Mouse (Mus musculus): ENCODE data around the gene Gm128. TPM values are rescaled to one million over a fixed set of nuclear protein-coding genes. Genes with fewer than 3 reads are reported as not detected.

Gene Gm128
- not detected for polyA plus RNA-seq (2014; fragmentation: Illumina TruSeq; extraction: RNeasy Lipid Tissue Mini Kit (QIAGEN cat#74804); ENCODE audit: low read depth, low replicate concordance)

GRCm38 (mm10) chr3:95241498-95241897 is at the start of gene Gm128:
Gene Gm128 (minus strand): TSS chr3:95241598.

DNA sequence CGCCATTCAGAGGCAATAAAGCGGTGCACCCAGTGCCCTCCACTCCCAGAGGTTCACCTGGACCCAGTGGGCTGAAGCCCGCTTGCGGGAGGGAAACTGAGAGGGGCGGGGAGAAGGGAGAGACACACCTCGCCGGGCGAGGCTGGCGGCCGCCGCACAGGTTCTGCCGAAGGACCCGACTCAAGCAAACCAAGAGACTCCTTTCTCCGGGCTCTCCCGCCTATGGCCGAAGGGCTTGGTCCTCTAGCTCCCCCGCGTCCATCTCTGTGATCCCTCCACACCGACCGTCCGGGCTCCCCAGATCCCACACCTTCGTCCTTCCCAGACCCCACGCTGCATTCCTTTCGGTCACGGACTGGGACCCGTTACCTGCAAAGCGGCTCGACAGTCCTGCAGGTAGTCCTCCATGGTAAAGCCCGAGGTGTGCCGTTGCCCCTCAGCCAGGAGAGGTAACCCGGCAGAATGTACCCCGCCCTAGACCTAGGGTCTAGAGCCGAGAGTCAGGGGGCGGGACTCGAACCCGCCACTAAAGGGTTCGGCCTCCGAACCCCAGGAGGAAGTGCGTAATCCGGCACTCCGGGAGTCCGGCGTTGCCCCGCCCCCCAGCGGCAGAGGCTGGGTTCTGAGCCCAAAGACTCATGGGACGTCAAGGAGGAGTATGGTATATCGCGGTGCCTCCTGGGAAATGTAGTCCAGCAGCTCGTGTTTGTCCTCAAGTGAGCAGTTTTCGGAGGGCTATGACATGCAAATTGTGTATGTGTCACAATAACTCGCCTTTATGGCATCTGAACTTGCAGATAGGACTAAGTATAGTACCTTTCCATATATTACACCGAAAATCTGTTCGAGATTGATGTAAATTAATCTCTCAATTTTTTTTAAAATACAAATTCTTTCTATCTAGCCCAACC is 40.1 kb upstream of the Gm128 start, which contains the start of the genes Mindy1 and Prune1:
Gene Mindy1, plus strand, starts transcription at position 130 of the 911 bp plus-strand sequence.
Gene Prune1, minus strand, starts transcription at position 861 of the 911 bp plus-strand sequence.

DNA sequence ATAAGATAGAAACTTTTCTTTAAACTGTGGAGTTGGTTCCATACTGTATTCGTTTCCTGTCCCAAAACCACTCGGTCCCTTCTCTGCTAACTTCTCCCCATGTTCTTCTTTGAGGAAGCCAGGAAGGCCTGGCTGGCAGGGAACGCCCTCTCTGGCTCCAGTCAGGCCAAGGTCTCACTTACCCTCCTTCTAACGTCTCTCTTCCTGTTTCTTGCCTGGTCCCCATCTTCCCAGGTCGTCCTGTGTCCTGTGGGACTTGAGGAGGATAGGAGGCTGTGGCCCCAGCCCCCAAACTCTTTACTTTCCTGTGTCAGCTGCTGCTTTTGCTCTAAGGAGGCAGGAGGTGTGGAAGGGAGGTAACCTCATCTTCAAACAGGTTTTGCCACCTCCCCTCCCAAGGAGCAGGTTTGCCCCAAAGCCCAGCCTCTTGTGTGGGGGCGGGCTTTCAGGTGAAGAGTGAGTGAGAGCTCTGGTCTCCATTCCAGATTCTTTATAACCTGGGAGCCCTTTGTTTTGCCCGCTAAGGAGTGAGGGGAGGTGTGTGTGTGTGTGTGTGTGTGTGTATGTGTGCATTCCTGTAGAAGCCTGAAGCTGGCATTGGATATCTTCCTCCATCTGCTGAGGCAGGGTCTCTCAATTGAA is 9.5 kb upstream of the Gm128 start, which contains the start of gene Bnipl:
Gene Bnipl, minus strand, starts transcription at position 411 of the 642 bp plus-strand sequence.

DNA sequence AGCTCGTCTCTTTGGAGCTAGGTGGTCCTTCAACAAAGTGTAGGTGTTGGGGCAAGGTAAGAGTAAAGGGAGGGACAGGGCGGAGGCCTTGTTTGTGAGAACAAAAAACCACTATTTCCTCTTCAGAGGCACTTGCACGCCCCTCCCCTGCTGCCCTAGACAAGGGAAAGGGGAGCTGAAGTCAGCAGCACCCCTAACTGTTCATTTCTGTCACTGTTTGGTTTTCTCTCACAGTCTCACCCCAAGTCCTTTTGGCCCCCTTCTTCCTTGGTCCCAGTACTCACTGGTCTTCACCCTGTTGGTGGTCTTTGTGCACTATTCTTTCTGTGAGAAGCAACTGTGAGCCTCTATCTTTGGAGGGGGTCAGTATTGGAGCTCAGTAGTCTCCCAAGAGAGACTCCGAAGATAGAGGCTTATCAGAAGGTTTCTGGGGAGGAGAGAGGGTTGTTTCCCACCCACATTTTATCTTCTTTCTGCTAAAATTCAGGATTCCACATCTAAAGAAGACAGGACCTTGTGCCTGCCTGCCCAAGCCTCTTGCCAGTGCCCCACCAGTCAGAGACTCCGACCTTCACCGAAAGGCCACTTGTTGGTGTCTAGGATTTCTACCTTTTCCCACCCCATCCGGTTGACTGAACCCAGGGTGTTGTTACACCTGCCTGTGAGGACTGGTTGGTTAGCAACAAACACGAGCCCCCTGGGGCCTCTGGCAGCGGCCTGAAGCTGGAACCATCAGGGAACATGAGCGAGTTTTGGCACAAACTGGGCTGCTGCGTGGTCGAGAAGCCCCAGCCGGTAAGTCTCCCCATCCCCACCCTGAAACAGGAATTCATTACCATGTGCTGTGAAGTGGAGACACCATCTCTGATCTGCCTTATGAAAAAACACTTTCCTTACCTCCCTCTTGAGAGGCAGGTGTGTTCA is 9.8 kb downstream of the Gm128 start, which contains the start of gene Mllt11:
Gene Mllt11, minus strand, starts transcription at position 874 of the 924 bp plus-strand sequence.

DNA sequence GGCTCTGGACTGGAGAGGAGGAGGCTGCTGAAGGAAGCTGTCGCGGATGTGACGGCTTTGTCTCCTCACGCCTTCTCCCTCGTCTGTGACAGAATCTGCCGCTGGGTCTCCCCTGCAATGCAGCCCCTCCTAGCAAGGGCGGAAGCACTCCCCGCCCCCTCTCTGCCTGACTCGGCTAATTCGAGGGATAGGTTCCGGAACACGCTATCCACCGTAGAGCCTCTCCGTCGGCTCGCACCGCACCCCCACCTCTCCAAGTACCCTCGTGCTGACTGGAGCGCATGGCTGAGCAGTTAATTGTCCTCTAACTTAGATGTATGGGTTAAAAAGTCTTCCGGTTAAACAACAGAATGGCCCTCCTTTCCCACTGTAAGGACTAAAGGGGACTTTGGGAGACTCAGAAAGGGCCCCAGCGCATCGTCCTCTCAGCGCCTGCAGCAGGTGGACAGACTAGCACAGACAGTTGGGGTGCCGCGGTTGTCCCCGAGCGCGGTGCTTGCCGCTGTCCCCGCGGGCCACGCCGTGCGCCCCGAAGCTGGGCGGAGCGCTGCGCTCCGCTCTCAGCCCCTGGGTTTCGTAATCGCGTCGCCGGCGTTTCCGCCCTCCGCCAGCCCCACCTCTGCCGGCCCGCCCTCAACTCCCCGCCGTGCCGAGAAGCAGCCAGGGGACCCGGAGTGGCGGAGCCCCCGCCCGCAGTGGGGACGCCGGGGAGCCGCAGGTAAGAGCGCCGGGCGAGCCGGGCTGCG is 13.1 kb downstream of the Gm128 start, which contains the start of gene Cdc42se1:
Gene Cdc42se1, plus strand, starts transcription at position 585 of the 746 bp plus-strand sequence.

GRCm38 (mm10) chr3:95217255-95218134 is 23.9 kb downstream of the Gm128 start, which contains the start of gene Gabpb2:
Gene Gabpb2 (minus strand): TSS chr3:95217916.

Other genes starting within 250 kb of the Gm128 start
- gene Zfp687, start 226.2 kb downstream of the Gm128 start, polyA plus RNA-seq (2014; fragmentation: Illumina TruSeq; extraction: RNeasy Lipid Tissue Mini Kit (QIAGEN cat#74804); ENCODE audit: low read depth, low replicate concordance), result 1.3 TPM
- 14.5 TPM for gene Psmd4, start 199.0 kb downstream of the Gm128 start, polyA plus RNA-seq (2014; fragmentation: Illumina TruSeq; extraction: RNeasy Lipid Tissue Mini Kit (QIAGEN cat#74804); ENCODE audit: low read depth, low replicate concordance)
- 5.5 TPM for gene Pip5k1a, start 134.7 kb downstream of the Gm128 start, polyA plus RNA-seq (2014; fragmentation: Illumina TruSeq; extraction: RNeasy Lipid Tissue Mini Kit (QIAGEN cat#74804); ENCODE audit: low read depth, low replicate concordance)
- 4.8 TPM for gene Vps72, start 130.6 kb downstream of the Gm128 start, polyA plus RNA-seq (2014; fragmentation: Illumina TruSeq; extraction: RNeasy Lipid Tissue Mini Kit (QIAGEN cat#74804); ENCODE audit: low read depth, low replicate concordance)
- gene Tmod4, start 117.1 kb downstream of the Gm128 start, polyA plus RNA-seq (2014; fragmentation: Illumina TruSeq; extraction: RNeasy Lipid Tissue Mini Kit (QIAGEN cat#74804); ENCODE audit: low read depth, low replicate concordance), result not detected
- gene Scnm1, start 107.6 kb downstream of the Gm128 start, polyA plus RNA-seq (2014; fragmentation: Illumina TruSeq; extraction: RNeasy Lipid Tissue Mini Kit (QIAGEN cat#74804); ENCODE audit: low read depth, low replicate concordance), result 11.2 TPM
- 2.8 TPM for gene Lysmd1, start 107.5 kb downstream of the Gm128 start, polyA plus RNA-seq (2014; fragmentation: Illumina TruSeq; extraction: RNeasy Lipid Tissue Mini Kit (QIAGEN cat#74804); ENCODE audit: low read depth, low replicate concordance)
- gene Tnfaip8l2, start 99.2 kb downstream of the Gm128 start, polyA plus RNA-seq (2014; fragmentation: Illumina TruSeq; extraction: RNeasy Lipid Tissue Mini Kit (QIAGEN cat#74804); ENCODE audit: low read depth, low replicate concordance), result not detected
- gene Sema6c, start 81.1 kb downstream of the Gm128 start, polyA plus RNA-seq (2014; fragmentation: Illumina TruSeq; extraction: RNeasy Lipid Tissue Mini Kit (QIAGEN cat#74804); ENCODE audit: low read depth, low replicate concordance), result 0.32 TPM
- gene Gabpb2, start 23.7 kb downstream of the Gm128 start, polyA plus RNA-seq (2014; fragmentation: Illumina TruSeq; extraction: RNeasy Lipid Tissue Mini Kit (QIAGEN cat#74804); ENCODE audit: low read depth, low replicate concordance), result 11.3 TPM
- 5.0 TPM for gene Cdc42se1, start 12.9 kb downstream of the Gm128 start, polyA plus RNA-seq (2014; fragmentation: Illumina TruSeq; extraction: RNeasy Lipid Tissue Mini Kit (QIAGEN cat#74804); ENCODE audit: low read depth, low replicate concordance)
- gene Mllt11, start 9.4 kb downstream of the Gm128 start, polyA plus RNA-seq (2014; fragmentation: Illumina TruSeq; extraction: RNeasy Lipid Tissue Mini Kit (QIAGEN cat#74804); ENCODE audit: low read depth, low replicate concordance), result 2.3 TPM
- gene Bnipl, start 9.6 kb upstream of the Gm128 start, polyA plus RNA-seq (2014; fragmentation: Illumina TruSeq; extraction: RNeasy Lipid Tissue Mini Kit (QIAGEN cat#74804); ENCODE audit: low read depth, low replicate concordance), result not detected
- gene Mindy1, start 39.7 kb upstream of the Gm128 start, polyA plus RNA-seq (2014; fragmentation: Illumina TruSeq; extraction: RNeasy Lipid Tissue Mini Kit (QIAGEN cat#74804); ENCODE audit: low read depth, low replicate concordance), result 110 TPM
- 5.4 TPM for gene Prune1, start 40.5 kb upstream of the Gm128 start, polyA plus RNA-seq (2014; fragmentation: Illumina TruSeq; extraction: RNeasy Lipid Tissue Mini Kit (QIAGEN cat#74804); ENCODE audit: low read depth, low replicate concordance)
- gene Anxa9, start 65.6 kb upstream of the Gm128 start, polyA plus RNA-seq (2014; fragmentation: Illumina TruSeq; extraction: RNeasy Lipid Tissue Mini Kit (QIAGEN cat#74804); ENCODE audit: low read depth, low replicate concordance), result 0.26 TPM
- gene Cers2, start 73.2 kb upstream of the Gm128 start, polyA plus RNA-seq (2014; fragmentation: Illumina TruSeq; extraction: RNeasy Lipid Tissue Mini Kit (QIAGEN cat#74804); ENCODE audit: low read depth, low replicate concordance), result 417 TPM
- gene Setdb1, start 115.6 kb upstream of the Gm128 start, polyA plus RNA-seq (2014; fragmentation: Illumina TruSeq; extraction: RNeasy Lipid Tissue Mini Kit (QIAGEN cat#74804); ENCODE audit: low read depth, low replicate concordance), result 9.3 TPM
- not detected for gene 4930558C23Rik, start 161.2 kb upstream of the Gm128 start, polyA plus RNA-seq (2014; fragmentation: Illumina TruSeq; extraction: RNeasy Lipid Tissue Mini Kit (QIAGEN cat#74804); ENCODE audit: low read depth, low replicate concordance)
- gene Arnt, start 192.8 kb upstream of the Gm128 start, polyA plus RNA-seq (2014; fragmentation: Illumina TruSeq; extraction: RNeasy Lipid Tissue Mini Kit (QIAGEN cat#74804); ENCODE audit: low read depth, low replicate concordance), result 23.7 TPM